Mouse (Mus musculus): ENCODE results near the gene Mtrf1. TPM values are rescaled to one million over a fixed set of nuclear protein-coding genes. Genes with fewer than 3 reads are reported as not detected.
"Not testable (repeated sequence)": the region's sequence is repeated elsewhere in the genome, so short reads cannot be mapped to it uniquely, and the experiment has no call there.

The Mtrf1 gene
- polyA plus RNA-seq, 1 experiment from 2014 or later: 9.4 TPM

DNA sequence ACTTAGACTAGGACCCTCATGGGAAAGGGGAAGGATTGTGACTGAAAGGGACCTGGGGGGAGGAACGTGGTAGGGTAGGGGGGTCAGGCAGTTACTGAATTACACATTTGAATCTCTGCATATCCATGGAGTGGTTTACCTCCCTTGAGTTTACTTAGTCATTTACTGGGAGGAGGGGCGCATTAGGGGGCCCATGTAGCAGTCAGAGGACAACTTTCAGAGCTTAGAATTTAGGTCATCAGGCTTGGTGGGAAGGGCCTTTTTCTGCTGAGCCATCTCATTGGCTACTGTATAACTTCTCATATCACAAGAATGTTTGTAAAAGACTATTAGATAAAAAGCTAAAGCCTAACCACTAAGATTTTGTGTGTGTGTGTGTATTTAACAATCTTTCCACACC is 13.1 kb downstream of the Mtrf1 start:
- peak; percentile 90 for ATAC-seq (ENCODE audit: insufficient read depth, low FRiP score, low read depth)

DNA sequence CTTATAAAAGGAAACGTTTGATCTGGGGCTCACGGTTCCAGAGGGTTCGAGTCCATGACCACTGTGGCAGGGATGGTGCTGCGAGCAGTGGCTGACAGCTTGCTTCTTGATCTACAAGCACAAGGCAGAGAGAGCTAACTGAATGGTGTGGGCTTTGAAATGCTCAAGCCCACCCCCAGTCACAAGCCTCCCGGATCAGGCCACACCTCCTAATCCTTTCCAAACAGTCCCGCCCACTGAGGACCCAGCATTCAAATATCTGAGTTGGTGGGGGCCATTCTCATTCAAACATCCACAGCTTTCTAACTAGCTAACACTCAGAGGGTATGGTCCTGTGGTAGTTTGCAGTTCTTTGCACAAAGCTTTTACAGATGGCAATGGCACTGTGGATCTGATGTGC is 15.5 kb downstream of the Mtrf1 start:
- Histone ChIP-seq H3K4me3 (replicated peaks) (no peak overlapping the region), H3K27ac (no peak overlapping the region), H3K36me3 (0 out of 2 replicates have a peak, but pooled peaks cover 7% of the 10 kb centered on the region), H3K4me1 (peaks cover 5% of the 10 kb centered on the region; the same call in 1 of the 2 replicates), H3K27me3 (replicated peaks) (no peaks in the 10 kb centered on the region), H3K4me2 (no peak overlapping the region), H3K9ac (no peak overlapping the region), H3K9me3 (no peaks in the 10 kb centered on the region)
- no peak for ATAC-seq (ENCODE audit: insufficient read depth, low FRiP score, low read depth)
- 86% methylated on average over 6 of the region's 6 CpGs for WGBS

More for the DNA sequence above, 13.1 kb downstream of the Mtrf1 start:
- Histone ChIP-seq H3K4me3 (replicated peaks) (no peak overlapping the region), H3K4me2 (no peak overlapping the region), H3K9ac (no peak overlapping the region), H3K27ac (peak overlapping the region; percentile 44; the same call in 1 of the 2 replicates), H3K27me3 (replicated peaks) (no peaks in the 10 kb centered on the region), H3K36me3 (0 out of 2 replicates have a peak, but pooled peaks cover 7% of the 10 kb centered on the region), H3K4me1 (peaks cover 5% of the 10 kb centered on the region; the same call in 1 of the 2 replicates), H3K9me3 (no peaks in the 10 kb centered on the region)
- 75% methylated on average over 2 of the region's 2 CpGs for WGBS

DNA sequence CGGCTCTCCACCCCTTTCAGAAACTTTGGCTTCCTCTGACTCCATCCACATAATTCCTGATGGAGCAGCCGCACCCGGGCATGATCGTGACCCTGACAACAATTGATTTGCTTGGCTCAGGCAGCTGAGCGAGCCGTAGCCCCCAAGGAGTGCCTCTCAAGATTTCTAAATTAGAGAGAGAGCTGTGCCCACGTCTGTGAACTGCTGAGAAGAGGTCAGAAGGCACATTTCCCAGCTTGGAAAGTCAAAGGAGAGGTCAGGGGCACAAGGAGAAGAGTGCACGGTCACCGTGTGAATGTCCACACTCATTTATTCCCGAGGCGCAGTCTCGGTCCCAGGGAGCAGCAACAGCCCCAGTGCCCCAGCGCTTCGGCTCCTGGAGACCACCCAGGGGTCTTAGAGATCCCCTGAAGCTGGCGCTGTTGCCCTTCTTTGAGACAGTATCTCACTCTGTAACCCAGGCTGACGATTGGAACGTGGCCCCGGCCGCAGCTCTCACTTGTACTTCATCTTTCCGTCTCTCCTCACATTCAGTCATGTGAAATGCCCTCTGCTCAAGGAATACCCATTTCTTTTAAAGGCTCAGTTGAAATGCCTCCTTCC is 22.6 kb downstream of the Mtrf1 start:
- peaks cover 5% of the 10 kb centered on the region; the same call in 1 of the 2 replicates for H3K36me3 ChIP-seq
- no peak overlapping the region for H3K4me2 ChIP-seq
- H3K4me1 ChIP-seq: no peaks in the 10 kb centered on the region
- H3K9me3 ChIP-seq: no peaks in the 10 kb centered on the region
- H3K27me3 ChIP-seq (replicated peaks): no peaks in the 10 kb centered on the region
- H3K4me3 ChIP-seq (replicated peaks): no peak overlapping the region
- 59% methylated on average over 20 of the region's 20 CpGs for WGBS
- no peak overlapping the region for H3K27ac ChIP-seq
- no peak for ATAC-seq (ENCODE audit: insufficient read depth, low FRiP score, low read depth)
- H3K9ac ChIP-seq: no peak overlapping the region

DNA sequence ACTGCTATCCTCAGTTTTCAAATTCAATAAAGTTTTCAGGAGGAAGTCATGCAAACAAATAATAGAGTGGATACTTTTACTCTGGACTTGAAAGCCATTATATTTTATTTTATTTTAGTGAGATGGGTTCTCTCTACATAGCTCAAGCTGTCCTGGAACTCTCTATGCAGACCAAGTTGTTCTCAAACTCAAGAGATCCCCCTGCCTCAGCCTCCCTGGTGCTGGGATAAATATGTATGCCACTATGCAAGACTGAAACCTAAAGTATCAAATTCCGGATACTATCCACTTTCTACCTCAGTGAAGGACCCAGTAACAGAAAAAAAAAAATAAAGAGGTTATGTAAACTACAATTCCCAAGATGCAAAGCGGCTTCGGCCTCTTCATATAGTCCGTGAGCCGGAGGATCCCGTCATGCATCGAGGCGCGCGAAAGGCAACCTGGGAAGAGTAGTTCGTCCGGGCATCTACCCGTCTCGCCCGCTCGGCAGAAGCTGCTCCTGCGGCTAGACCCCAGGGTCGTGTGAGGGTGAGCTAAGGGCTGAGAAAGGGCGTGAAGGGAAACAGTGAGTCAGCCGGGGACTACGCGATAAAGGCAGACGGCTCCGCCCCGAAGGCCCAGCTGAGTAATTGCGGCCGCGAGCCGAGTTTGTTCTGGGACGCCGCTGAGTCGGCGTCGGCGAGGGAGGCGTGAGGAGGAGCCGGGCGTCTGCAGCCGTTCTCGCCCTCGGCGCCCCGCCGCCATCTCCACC is 28.6 kb downstream of the Mtrf1 start, which contains the start of gene Kbtbd7:
Kbtbd7 (plus strand) TSS at position 533 of the 751 bp plus-strand sequence.
- Histone ChIP-seq H3K4me1 (no peaks in the 10 kb centered on the region), H3K4me3 (replicated peaks) (peak within 1 kb of the TSS; percentile 42), H3K27me3 (replicated peaks) (no peaks in the 10 kb centered on the region), H3K36me3 (peaks cover 9% of the 10 kb centered on the region; the same call in 1 of the 2 replicates), H3K9me3 (no peaks in the 10 kb centered on the region; the same call in 1 of the 2 replicates), H3K27ac (peak within 1 kb of the TSS; percentile 67), H3K4me2 (peak within 1 kb of the TSS; percentile 41), H3K9ac (no peak within 1 kb of the TSS)
- WGBS: under 1% methylated on average over 43 of the region's 44 CpGs
- ATAC-seq (ENCODE audit: insufficient read depth, low FRiP score, low read depth): peak; percentile 99

DNA sequence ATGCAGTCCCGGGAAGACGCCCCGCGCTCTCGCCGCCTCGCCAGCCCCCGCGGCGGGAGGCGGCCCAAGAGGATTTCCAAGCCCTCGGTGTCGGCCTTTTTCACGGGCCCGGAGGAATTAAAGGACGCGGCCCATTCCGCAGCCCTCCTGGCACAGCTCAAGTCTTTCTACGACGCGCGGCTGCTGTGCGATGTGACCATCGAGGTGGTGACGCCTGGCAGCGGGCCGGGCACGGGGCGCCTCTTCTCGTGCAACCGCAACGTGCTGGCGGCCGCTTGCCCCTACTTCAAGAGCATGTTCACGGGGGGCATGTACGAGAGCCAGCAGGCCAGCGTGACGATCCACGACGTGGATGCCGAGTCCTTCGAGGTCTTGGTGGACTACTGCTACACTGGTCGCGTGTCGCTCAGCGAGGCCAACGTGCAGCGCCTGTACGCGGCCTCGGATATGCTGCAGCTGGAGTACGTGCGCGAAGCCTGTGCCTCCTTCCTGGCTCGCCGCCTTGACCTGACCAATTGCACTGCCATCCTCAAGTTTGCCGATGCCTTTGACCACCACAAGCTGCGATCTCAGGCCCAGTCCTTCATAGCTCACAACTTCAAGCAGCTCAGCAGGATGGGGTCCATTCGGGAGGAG is 29.3 kb downstream of the Mtrf1 start:
- H3K27ac ChIP-seq: peak overlapping the region; percentile 67
- H3K4me1 ChIP-seq; H3K27me3 ChIP-seq (replicated peaks); H3K9me3 ChIP-seq; H3K9ac ChIP-seq; H3K36me3 ChIP-seq: not testable (repeated sequence)
- H3K4me2 ChIP-seq: peak overlapping the region; percentile 41
- 64% methylated on average over 8 of the region's 59 CpGs for WGBS
- ATAC-seq (ENCODE audit: insufficient read depth, low FRiP score, low read depth): peak; percentile 8; the same call in 1 of the 2 replicates
- H3K4me3 ChIP-seq (replicated peaks): peak overlapping the region; percentile 42

DNA sequence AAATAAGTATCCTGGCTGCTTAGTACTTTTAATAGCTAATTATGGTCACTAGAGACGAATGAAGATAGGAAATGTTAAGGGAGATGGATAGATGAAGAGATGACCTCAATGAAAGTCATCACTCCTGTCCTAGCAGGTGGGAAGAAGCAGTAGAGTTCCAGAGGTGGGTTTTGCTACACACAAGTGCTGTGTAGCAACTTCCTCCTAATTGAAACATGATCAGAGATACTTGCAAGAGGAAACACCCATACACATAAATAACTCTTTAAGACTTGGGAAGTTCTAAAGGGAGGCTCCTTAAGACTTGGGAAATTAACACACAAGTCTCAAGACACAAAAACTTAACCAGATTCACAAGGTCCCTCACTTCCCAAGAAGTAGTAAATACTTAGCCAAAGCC is 36.5 kb downstream of the Mtrf1 start:
- H3K4me2 ChIP-seq: no peak overlapping the region

DNA sequence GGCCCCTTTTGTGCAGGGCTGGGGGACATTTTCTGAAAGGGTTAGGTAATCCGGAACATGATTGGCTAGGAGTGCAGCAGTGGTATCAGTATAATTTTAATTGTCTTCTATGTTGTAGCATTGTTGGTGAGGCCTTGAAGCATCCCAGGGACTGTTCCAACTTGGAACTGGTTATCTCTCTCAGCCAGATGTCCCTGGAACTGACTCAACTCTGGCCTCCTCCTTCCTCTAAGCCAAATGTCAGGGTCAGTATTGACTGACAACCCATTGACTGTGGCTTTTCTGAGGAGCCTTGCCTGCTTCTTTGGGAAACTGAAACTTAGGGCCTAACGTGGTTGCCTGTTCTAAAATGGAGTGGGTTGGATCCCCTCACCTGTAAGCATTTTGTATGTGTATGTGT is 43.1 kb downstream of the Mtrf1 start:
- 81% methylated on average over 2 of the region's 2 CpGs for WGBS
- Histone ChIP-seq H3K27ac (no peak overlapping the region), H3K36me3 (no peaks in the 10 kb centered on the region), H3K9me3 (no peaks in the 10 kb centered on the region), H3K9ac (no peak overlapping the region), H3K27me3 (replicated peaks) (no peaks in the 10 kb centered on the region), H3K4me2 (no peak overlapping the region), H3K4me3 (replicated peaks) (no peak overlapping the region), H3K4me1 (no peaks in the 10 kb centered on the region)
- ATAC-seq (ENCODE audit: insufficient read depth, low FRiP score, low read depth): no peak

More for the DNA sequence above, 36.5 kb downstream of the Mtrf1 start:
- H3K9me3 ChIP-seq: no peaks in the 10 kb centered on the region
- no peak overlapping the region for H3K4me3 ChIP-seq (replicated peaks)
- H3K27me3 ChIP-seq (replicated peaks): no peaks in the 10 kb centered on the region
- no peak overlapping the region for H3K27ac ChIP-seq
- H3K36me3 ChIP-seq: no peaks in the 10 kb centered on the region
- WGBS: 77% methylated on average over 1 of the region's 1 CpGs
- H3K4me1 ChIP-seq: no peaks in the 10 kb centered on the region
- no peak for ATAC-seq (ENCODE audit: insufficient read depth, low FRiP score, low read depth)
- H3K9ac ChIP-seq: no peak overlapping the region

DNA sequence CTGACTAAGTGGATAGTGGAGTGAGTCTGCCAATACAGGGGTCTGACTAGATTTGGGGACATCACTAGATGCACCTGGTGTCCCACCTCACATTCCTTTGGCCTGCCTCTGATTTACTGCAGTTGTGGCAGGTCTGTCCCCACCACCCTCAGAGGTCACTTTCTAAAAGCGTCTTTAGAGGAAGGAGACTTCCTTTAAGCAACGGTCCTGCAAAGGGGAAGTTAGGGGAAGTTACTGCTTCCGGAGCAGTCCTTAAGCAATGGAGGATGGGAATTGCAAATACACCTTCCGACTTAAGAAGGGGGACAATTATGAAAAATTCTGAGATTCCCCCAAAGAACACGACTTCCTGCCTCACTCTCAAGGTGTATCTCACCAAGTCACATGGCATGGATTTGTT is 43.9 kb downstream of the Mtrf1 start:
- Histone ChIP-seq H3K4me2 (no peak overlapping the region), H3K27ac (no peak overlapping the region), H3K4me3 (replicated peaks) (no peak overlapping the region), H3K9me3 (no peaks in the 10 kb centered on the region), H3K27me3 (replicated peaks) (no peaks in the 10 kb centered on the region), H3K36me3 (no peaks in the 10 kb centered on the region), H3K9ac (no peak overlapping the region), H3K4me1 (no peaks in the 10 kb centered on the region)
- 69% methylated on average over 5 of the region's 5 CpGs for WGBS
- ATAC-seq (ENCODE audit: insufficient read depth, low FRiP score, low read depth): no peak

DNA sequence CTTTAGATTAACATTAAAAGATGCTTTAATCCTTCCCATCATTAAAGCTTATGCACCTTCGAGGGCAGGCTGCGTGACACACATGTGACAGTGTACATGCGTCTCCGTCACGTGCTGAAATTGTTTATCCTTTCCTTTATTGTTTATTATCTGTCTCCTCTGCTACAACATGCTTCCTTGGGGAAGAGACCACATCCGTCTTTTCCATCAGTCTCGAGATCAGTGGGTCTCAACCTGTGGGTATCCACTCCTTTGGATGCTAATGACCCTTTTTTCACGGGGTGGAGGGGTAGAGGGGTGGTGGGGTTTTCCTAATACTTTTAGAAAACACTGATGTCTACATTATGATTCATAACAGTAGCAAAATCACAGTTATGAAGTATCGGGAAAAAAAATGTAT is 47.0 kb downstream of the Mtrf1 start:
- WGBS: 79% methylated on average over 9 of the region's 9 CpGs
- H3K27me3 ChIP-seq (replicated peaks): no peaks in the 10 kb centered on the region
- H3K9me3 ChIP-seq: no peaks in the 10 kb centered on the region
- H3K27ac ChIP-seq: no peak overlapping the region
- no peak for ATAC-seq (ENCODE audit: insufficient read depth, low FRiP score, low read depth)
- no peaks in the 10 kb centered on the region for H3K4me1 ChIP-seq
- no peak overlapping the region for H3K4me3 ChIP-seq (replicated peaks)
- H3K9ac ChIP-seq: no peak overlapping the region
- no peak overlapping the region for H3K4me2 ChIP-seq
- H3K36me3 ChIP-seq: no peaks in the 10 kb centered on the region

DNA sequence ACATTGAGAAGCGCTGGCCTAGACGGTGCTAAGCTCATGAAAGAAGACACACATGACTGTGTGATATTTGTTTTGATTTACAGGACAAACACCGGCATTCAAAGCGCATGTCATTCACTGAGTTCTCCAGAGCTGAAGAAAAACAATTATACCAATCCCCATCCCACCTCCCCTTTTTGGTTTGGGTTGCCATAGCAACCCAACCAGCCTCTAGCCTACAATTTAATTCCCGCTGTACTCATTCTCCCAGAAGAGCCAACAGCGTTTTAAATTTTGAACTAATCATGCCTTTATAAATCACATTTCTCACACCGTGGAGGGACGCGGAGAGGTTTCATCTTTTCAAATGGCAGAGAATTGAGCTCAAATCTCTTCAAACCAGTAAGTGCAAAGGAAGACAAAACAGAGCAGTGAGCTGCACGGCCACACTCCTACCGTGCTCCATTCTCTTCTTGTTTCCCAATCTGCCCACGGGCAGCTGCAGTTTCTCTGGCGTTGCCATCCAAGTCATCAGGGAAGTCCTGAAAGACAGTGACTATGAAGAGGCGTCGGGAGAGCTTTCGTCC is 47.6 kb downstream of the Mtrf1 start:
- H3K36me3 ChIP-seq: no peaks in the 10 kb centered on the region
- H3K27me3 ChIP-seq (replicated peaks): no peaks in the 10 kb centered on the region
- ATAC-seq (ENCODE audit: insufficient read depth, low FRiP score, low read depth): no peak
- no peak overlapping the region for H3K4me2 ChIP-seq
- no peaks in the 10 kb centered on the region for H3K4me1 ChIP-seq
- H3K9ac ChIP-seq: no peak overlapping the region
- H3K4me3 ChIP-seq (replicated peaks): no peak overlapping the region
- H3K27ac ChIP-seq: no peak overlapping the region
- 71% methylated on average over 16 of the region's 16 CpGs for WGBS
- H3K9me3 ChIP-seq: no peaks in the 10 kb centered on the region

DNA sequence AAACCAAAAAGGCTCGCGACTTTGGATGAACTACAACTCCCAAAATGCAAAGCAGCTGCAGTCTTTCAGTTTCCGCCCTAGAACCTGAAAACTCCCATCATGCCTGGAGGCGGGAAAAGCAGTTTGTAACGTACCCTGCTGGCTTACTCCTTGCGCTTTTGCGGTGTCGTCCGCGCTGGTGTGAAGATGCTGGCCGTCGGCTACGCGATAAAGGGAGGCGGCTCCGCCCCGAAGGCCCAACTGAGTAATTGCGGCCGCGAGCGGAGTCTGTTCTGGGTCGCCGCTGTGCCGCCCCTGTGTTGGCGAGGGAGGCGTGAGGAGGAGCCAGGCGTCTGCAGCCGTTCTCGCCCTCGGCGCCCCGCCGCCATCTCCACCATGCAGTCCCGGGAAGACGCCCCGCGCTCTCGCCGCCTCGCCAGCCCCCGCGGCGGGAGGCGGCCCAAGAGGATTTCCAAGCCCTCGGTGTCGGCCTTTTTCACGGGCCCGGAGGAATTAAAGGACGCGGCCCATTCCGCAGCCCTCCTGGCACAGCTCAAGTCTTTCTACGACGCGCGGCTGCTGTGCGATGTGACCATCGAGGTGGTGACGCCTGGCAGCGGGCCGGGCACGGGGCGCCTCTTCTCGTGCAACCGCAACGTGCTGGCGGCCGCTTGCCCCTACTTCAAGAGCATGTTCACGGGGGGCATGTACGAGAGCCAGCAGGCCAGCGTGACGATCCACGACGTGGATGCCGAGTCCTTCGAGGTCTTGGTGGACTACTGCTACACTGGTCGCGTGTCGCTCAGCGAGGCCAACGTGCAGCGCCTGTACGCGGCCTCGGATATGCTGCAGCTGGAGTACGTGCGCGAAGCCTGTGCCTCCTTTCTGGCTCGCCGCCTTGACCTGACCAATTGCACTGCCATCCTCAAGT is 54.4 kb downstream of the Mtrf1 start, which contains the start of gene Kbtbd6:
Kbtbd6 (plus strand) TSS at position 155 of the 910 bp plus-strand sequence.
- Histone ChIP-seq H3K4me2 (peak within 1 kb of the TSS; percentile 79), H3K27ac (peak within 1 kb of the TSS; percentile 63; the same call in 1 of the 2 replicates), H3K4me3 (replicated peaks) (peak within 1 kb of the TSS; percentile 63)
- H3K9ac ChIP-seq; H3K27me3 ChIP-seq (replicated peaks); H3K9me3 ChIP-seq; H3K36me3 ChIP-seq; H3K4me1 ChIP-seq: not testable (repeated sequence)
- WGBS: 23% methylated on average over 47 of the region's 89 CpGs
- ATAC-seq (ENCODE audit: insufficient read depth, low FRiP score, low read depth): peak; percentile 93

Data from stomach, embryonic 15.5 days (tissue).